Mouse (Mus musculus) small intestine, adult 2 months (tissue): ENCODE data around the gene Stra6. TPM values are rescaled to one million over a fixed set of nuclear protein-coding genes. Genes with fewer than 3 reads are reported as not detected.

Experiments
- H3K27ac ChIP-seq: fragments of 200-500 bp; 2 replicates; pipeline ENCODE4 v1.5.1; 2012; ENCODE audit warnings: low read depth, low read length, control low read depth, inconsistent platforms; ENCODE audit not compliant: insufficient read depth
- H3K27me3 ChIP-seq: fragments of 200-500 bp; 2 replicates; pipeline ENCODE4 v1.6.1; 2012; ENCODE audit warnings: mild to moderate bottlenecking, moderate library complexity, low read length, inconsistent platforms; ENCODE audit not compliant: control insufficient read depth, insufficient read depth
- H3K36me3 ChIP-seq: fragments of 200-500 bp; 2 replicates; pipeline ENCODE4 v1.6.1; 2012; ENCODE audit warnings: mild to moderate bottlenecking, low read length, control low read depth, inconsistent platforms; ENCODE audit not compliant: control insufficient read depth, insufficient read depth
- H3K4me1 ChIP-seq: fragments of 200-500 bp; 2 replicates; pipeline ENCODE4 v1.6.1; 2012; ENCODE audit warnings: low read length, inconsistent platforms, mixed read lengths; ENCODE audit not compliant: control insufficient read depth, insufficient read depth, insufficient read length
- H3K4me3 ChIP-seq: fragments of 200-500 bp; 2 replicates; pipeline ENCODE4 v1.5.1; 2012; ENCODE audit warnings: low read depth, mild to moderate bottlenecking, control low read depth, inconsistent platforms, low read length, moderate library complexity
- CTCF ChIP-seq: fragments of 200-500 bp; IDR thresholded peaks from 2 replicates; pipeline ENCODE4 v1.5.1; 2012; ENCODE audit warnings: low read depth, mild to moderate bottlenecking, control low read depth, inconsistent platforms, low read length, moderate library complexity, mixed read lengths; ENCODE audit not compliant: insufficient replicate concordance, insufficient read length; ENCODE audit errors: extremely low read depth
- POLR2A ChIP-seq: fragments of 200-500 bp; IDR thresholded peaks from 2 replicates; pipeline ENCODE4 v1.6.1; 2012; ENCODE audit warnings: low read depth, mild to moderate bottlenecking, control low read depth, inconsistent platforms, low read length, moderate library complexity
- WGBS: fragments of 180-500 bp; shearing (Covaris S2); methylation state at CpG from one replicate; pipeline ENCODE4 v1.1.7; 2018; 5-methylcytosine and 5-hydroxymethylcytosine counted together
- polyA plus RNA-seq: library from polyadenylated mRNA; depleted of rRNA; stranded (reverse); fragments of >200 nt; gene quantifications from 2 replicates; pipeline ENCODE4 v1.2.3, GENCODE M21; 2012

Gene Stra6
- polyA plus RNA-seq, 1 experiment: 1.7 TPM

DNA sequence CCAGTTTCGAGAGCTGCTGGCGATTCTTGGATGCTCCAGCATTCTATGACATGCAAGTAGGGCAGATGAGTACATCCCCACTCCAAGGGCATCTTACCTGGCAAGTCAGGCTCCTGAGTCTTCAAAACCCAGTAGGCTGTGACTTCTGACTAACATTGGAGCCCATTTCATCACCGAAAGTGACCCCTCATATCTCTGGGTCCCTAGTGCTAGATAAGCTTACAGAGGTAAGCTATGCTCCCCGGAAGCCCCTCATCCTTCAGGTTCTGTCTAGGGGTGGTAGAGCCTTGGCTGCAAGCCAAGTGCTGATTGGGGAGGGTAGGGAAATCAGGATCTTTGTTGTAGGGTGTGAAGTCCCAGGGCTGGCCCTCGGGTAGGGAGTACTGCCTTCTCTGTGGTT is 34.7 kb upstream of the Stra6 start:
- H3K27me3 ChIP-seq: 0 out of 2 replicates have a peak, but pooled peaks cover 2% of the 10 kb centered on the region
- no peak overlapping the region for H3K27ac ChIP-seq
- no peaks in the 10 kb centered on the region for H3K4me1 ChIP-seq
- H3K36me3 ChIP-seq: no peaks in the 10 kb centered on the region
- 52% methylated on average over 5 of the region's 5 CpGs for WGBS
- TF ChIP-seq POLR2A: no peak
- no peak for TF ChIP-seq CTCF
- no peak overlapping the region for H3K4me3 ChIP-seq

DNA sequence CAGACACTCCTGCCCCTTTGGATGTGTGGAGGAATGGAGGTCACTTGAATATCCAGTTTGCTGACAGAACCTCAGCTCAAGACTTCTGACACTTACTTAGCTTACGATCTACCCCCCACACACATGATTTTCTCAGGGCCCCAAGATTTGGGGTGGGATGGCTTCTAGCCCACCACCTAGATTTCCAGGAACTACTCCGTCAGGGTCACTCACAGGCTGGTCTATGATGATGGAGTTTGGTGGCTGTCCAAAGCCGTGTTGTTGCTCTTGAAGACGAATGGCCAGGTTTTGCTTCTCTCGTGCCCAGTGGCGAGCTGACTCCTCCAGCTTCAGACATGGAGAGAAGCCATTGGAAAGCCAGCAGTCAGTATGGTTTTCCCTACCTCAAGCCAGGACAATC is 34.0 kb upstream of the Stra6 start:
- H3K4me1 ChIP-seq: no peaks in the 10 kb centered on the region
- no peak overlapping the region for H3K4me3 ChIP-seq
- 81% methylated on average over 6 of the region's 6 CpGs for WGBS
- no peak for TF ChIP-seq CTCF
- no peak for TF ChIP-seq POLR2A
- H3K27ac ChIP-seq: no peak overlapping the region
- H3K27me3 ChIP-seq: 0 out of 2 replicates have a peak, but pooled peaks cover 2% of the 10 kb centered on the region
- no peaks in the 10 kb centered on the region for H3K36me3 ChIP-seq

DNA sequence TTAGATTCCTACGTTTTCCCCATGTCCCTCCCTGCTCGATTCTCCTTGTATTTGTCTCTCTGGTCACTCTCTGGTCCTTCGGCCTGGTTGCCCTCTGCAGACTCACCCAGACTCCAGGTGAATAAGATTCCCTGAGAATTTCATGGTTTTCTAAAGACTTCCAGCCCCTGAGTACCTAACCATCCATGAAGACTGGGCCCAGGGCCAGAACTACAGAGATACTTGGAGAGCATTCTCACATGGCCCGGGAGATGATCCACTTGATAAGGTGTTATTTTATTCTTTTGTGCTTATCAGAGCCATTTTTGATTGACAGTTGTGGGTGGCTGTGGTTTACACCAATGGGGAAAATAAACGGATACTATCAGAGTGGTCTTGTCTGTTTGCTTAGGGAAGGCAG is 31.7 kb upstream of the Stra6 start:
- Histone ChIP-seq H3K27me3 (no peaks in the 10 kb centered on the region), H3K27ac (no peak overlapping the region), H3K4me1 (no peaks in the 10 kb centered on the region), H3K36me3 (no peaks in the 10 kb centered on the region), H3K4me3 (no peak overlapping the region)
- no peak for TF ChIP-seq POLR2A
- no peak for TF ChIP-seq CTCF
- WGBS: 53% methylated on average over 5 of the region's 5 CpGs

DNA sequence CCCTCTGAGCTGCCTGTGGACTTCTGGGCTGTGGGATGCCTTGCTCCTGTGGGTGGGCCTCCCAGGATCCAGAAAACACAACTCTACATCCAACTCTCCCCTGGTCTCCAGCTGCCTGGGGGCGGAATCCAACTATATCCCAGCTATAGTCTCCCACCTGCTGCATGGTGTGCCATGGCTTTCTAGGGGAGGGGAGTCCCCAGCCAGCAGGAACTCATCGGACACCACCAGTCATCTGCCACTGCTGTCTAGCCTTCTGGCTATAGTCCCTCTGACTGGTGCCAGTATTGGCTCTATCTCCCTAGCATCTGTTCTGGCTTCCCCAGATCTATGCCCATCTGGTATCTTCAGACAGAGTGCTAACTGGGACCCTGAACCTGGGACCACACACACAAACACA is 28.1 kb upstream of the Stra6 start:
- 74% methylated on average over 2 of the region's 2 CpGs for WGBS
- no peaks in the 10 kb centered on the region for H3K4me1 ChIP-seq
- H3K36me3 ChIP-seq: no peaks in the 10 kb centered on the region
- H3K27ac ChIP-seq: no peak overlapping the region
- H3K27me3 ChIP-seq: 0 out of 2 replicates have a peak, but pooled peaks cover 3% of the 10 kb centered on the region
- no peak overlapping the region for H3K4me3 ChIP-seq
- TF ChIP-seq POLR2A (no peak), CTCF (no peak)

DNA sequence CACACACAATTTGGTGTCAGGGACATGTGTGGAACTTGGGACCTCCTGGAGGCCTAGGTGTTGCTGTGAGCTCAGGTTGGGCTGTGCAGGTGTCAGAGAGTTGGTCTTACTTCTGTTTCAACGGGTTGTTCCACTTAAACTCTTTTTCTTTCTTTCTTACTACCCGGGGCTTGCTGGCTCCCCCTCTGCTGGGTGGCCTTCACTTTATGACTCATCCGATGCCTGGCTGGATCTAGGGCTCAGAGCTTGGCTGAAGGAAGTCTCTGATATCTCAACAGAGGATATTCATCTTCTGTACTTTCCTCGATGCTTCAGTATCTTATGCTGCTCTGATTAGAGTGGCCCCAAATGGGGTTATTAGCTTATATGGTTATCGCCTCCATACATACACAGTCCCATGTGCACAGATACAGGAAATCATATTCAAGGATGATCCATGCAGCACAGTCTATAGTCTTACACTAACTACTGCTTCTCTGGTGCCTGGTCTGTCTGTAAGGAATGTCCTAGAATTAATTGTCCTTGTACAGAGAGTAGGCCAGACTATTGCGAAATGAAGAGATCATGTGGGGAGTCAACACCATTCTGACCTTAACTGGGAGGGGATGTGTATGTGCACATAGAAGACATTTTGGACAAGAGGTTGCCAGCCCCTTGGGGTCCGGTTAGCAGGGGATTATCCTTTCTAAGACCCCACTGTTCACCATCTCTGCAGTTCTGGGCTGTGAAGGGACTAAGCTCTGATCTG is 27.5 kb upstream of the Stra6 start:
- H3K27me3 ChIP-seq: 0 out of 2 replicates have a peak, but pooled peaks cover 3% of the 10 kb centered on the region
- no peak for TF ChIP-seq POLR2A
- TF ChIP-seq CTCF: no peak
- no peak overlapping the region for H3K4me3 ChIP-seq
- H3K4me1 ChIP-seq: no peaks in the 10 kb centered on the region
- 48% methylated on average over 7 of the region's 7 CpGs for WGBS
- no peaks in the 10 kb centered on the region for H3K36me3 ChIP-seq
- H3K27ac ChIP-seq: no peak overlapping the region

DNA sequence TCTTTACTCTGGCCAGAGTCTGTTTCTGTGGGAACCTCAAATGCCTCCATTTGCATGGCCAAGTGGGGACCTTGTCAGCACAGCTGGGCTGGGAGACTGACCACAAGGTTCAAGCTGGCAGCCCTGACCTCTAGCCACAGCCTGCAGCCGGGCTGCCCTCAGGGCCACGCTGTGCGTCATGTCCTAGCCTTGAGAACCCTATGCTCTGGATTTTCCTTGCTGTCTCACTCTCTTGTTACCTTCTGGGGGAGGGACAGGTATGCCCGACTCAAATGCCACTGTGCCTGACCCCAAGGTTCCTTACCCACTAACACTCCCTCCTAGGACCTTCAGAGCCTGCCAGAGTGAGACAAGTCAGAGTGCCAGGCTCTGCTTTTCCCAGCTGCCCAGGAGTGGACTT is 26.6 kb upstream of the Stra6 start:
- TF ChIP-seq POLR2A: no peak
- TF ChIP-seq CTCF: no peak
- Histone ChIP-seq H3K36me3 (no peaks in the 10 kb centered on the region), H3K4me3 (no peak overlapping the region), H3K27me3 (0 out of 2 replicates have a peak, but pooled peaks cover 3% of the 10 kb centered on the region), H3K4me1 (no peaks in the 10 kb centered on the region), H3K27ac (no peak overlapping the region)
- 77% methylated on average over 4 of the region's 4 CpGs for WGBS

DNA sequence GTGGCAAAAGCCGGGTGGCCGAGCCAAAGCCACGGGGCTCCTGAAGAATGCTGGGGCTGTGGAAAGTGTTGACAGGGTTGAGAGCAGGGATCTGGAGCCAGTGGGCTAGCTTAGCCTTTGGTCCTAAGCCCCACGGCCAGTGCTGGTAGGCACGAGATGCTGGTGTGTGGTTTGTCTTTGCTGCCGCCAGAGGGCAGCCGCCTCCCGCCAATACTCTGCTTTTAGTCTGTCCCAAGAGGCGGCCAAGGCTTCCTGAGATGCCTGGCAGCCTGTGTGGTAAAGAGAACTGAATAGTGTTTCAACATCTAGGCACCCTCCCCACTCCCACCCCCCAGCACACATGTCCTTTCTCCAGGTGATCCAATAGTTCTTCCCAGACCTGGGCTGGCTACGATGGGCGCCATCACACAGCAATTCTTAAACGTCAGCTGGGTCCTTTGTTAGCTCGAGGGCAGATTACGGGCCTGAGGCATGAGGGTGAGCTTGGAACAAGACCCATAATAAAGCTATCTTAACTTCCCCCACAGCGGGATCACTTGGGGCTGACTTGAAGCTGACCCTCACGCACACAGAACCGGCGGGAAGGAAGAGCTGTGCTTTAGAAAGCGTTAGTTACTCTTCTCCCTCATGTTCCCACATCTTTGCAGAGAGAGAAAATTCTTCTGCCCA is 25.0 kb upstream of the Stra6 start:
- no peaks in the 10 kb centered on the region for H3K36me3 ChIP-seq
- WGBS: 41% methylated on average over 19 of the region's 19 CpGs
- TF ChIP-seq POLR2A (no peak), CTCF (peak; percentile 88)
- H3K4me1 ChIP-seq: no peaks in the 10 kb centered on the region
- H3K27me3 ChIP-seq: 0 out of 2 replicates have a peak, but pooled peaks cover 3% of the 10 kb centered on the region
- H3K27ac ChIP-seq: no peak overlapping the region
- no peak overlapping the region for H3K4me3 ChIP-seq
